Mouse (Mus musculus) gastrocnemius, adult 8-10 months (tissue): ENCODE results near the gene Gm20388. TPM values are rescaled to one million over a fixed set of nuclear protein-coding genes. Genes with fewer than 3 reads are reported as not detected.

ENCODE experiments used
- DNase-seq, 2 experiments: peaks; one replicate each; pipeline ENCODE4 v3.0.0; 2022; ENCODE audit warnings: low spot score in 2 of 2
- total RNA-seq, 4 experiments: library from RNA; stranded (reverse); gene quantifications; 2 replicates each; pipeline ENCODE4 v1.2.4; 2022

Gm20388 gene
- total RNA-seq, 4 experiments from 2014 or later: 4.4 to 20.0 (median 7.9) TPM; not detected in 1

- no peak for DNase-seq
These were observed 101.8 kb downstream of the Gm20388 start for GRCm38 (mm10) chr8:120012491-120012890.

GRCm38 (mm10) chr8:120012927-120013326, 102.3 kb downstream of the Gm20388 start:
- DNase-seq: no peak

- DNase-seq: no peak
These were observed 103.8 kb downstream of the Gm20388 start for GRCm38 (mm10) chr8:120014267-120015023.

- DNase-seq: no peak
These were observed 105.3 kb downstream of the Gm20388 start for GRCm38 (mm10) chr8:120015916-120016315.

- DNase-seq: no peak
These were observed 105.8 kb downstream of the Gm20388 start for GRCm38 (mm10) chr8:120016424-120016823.

GRCm38 (mm10) chr8:120017349-120017748, 106.7 kb downstream of the Gm20388 start:
- no peak for DNase-seq

GRCm38 (mm10) chr8:120017786-120018185, 107.1 kb downstream of the Gm20388 start:
- no peak for DNase-seq

- no peak for DNase-seq
These were observed 107.7 kb downstream of the Gm20388 start for GRCm38 (mm10) chr8:120018379-120018778.

- DNase-seq: no peak
These were observed 108.7 kb downstream of the Gm20388 start for GRCm38 (mm10) chr8:120019297-120019696.

- no peak for DNase-seq
These were observed 109.7 kb downstream of the Gm20388 start for GRCm38 (mm10) chr8:120020298-120020697.

- no peak for DNase-seq
These were observed 115.6 kb downstream of the Gm20388 start for GRCm38 (mm10) chr8:120026199-120026598.

- no peak for DNase-seq
These were observed 116.3 kb downstream of the Gm20388 start for GRCm38 (mm10) chr8:120026991-120027390.

GRCm38 (mm10) chr8:120030447-120030846, 119.8 kb downstream of the Gm20388 start:
- DNase-seq: no peak

- no peak for DNase-seq
These were observed 122.0 kb downstream of the Gm20388 start for GRCm38 (mm10) chr8:120032549-120033208.

- no peak for DNase-seq
These were observed 123.8 kb downstream of the Gm20388 start for GRCm38 (mm10) chr8:120034471-120034870.

GRCm38 (mm10) chr8:120036111-120036510, 125.5 kb downstream of the Gm20388 start:
- DNase-seq: peak; percentile 51 to 76

GRCm38 (mm10) chr8:120036578-120036977, 125.9 kb downstream of the Gm20388 start:
- no peak for DNase-seq

GRCm38 (mm10) chr8:120037199-120037598, 126.6 kb downstream of the Gm20388 start:
- DNase-seq: peak in 1 of 2 experiments; percentile 52

GRCm38 (mm10) chr8:120037611-120038010, 127.0 kb downstream of the Gm20388 start:
- DNase-seq: no peak

- DNase-seq: no peak
These were observed 128.1 kb downstream of the Gm20388 start for GRCm38 (mm10) chr8:120038741-120039140.

- DNase-seq: no peak
These were observed 128.8 kb downstream of the Gm20388 start for GRCm38 (mm10) chr8:120039313-120039919.

- DNase-seq: no peak
These were observed 130.2 kb downstream of the Gm20388 start for GRCm38 (mm10) chr8:120040861-120041260.
